Mouse (Mus musculus) bone marrow, adult 2 months (tissue): ENCODE results near the gene Ndufa4l2.

Experiments used
- CTCF ChIP-seq: fragments of 200-500 bp; IDR thresholded peaks from 2 replicates; pipeline ENCODE4 v1.5.1; 2011; ENCODE audit warnings: low read length, control low read depth; ENCODE audit not compliant: control insufficient read depth, insufficient read depth
- POLR2A ChIP-seq: fragments of 200-500 bp; IDR thresholded peaks from 2 replicates; pipeline ENCODE4 v1.6.1; 2011; ENCODE audit warnings: low read depth, mild to moderate bottlenecking, control low read depth, low read length, borderline replicate concordance; ENCODE audit not compliant: control insufficient read depth

GRCm38 (mm10) chr10:127549892-127550291 lies 35.1 kb downstream of the Ndufa4l2 start:
- no peak for TF ChIP-seq CTCF
- TF ChIP-seq POLR2A, result no peak
